Mouse (Mus musculus): ENCODE data around the gene Pold1. TPM values are rescaled to one million over a fixed set of nuclear protein-coding genes. Genes with fewer than 3 reads are reported as not detected.

Gene Pold1
- 74.7 and 75.2 TPM in 2 replicates for polyA plus RNA-seq (2014; fragmentation: Nextera tagmentation; extraction: Ambion mirVana)

DNA sequence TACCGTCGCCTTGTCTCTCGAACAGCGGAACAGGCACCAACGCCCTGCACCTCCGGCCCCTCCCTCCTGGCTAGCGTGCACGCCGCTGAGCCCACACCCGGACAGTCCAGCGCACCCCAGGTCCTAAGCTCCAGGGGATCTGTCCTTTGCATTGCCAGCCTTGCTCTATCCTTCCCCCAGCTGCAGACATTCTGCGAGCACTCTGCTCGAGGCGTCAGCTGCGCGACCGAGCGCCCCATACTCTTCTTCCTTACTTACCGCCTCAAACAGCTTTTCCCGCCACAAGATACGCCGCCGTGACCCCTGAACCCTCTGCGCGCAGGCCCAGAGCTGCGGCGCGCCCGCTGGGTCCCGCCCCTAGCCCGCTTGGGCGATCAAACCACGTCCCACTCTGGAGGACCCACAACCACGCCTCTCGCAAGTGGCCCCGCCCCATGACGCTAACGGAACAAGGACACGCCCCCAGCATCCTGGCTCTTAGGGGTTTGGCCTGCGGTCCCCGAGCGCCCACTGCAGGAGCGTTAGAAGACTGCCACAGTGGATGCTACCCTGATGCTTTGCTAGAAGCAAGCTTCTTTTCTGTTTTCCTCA, at the start of gene Pold1:
Gene Pold1 (minus strand): TSS at position 353 of the 591 bp plus-strand sequence.
- under 1% methylated on average over 43 of the region's 43 CpGs for WGBS
- peak within 1 kb of the TSS; percentile 53 for H3K4me3 ChIP-seq (ENCODE audit: low read depth, low read length)
- no peaks in the 10 kb centered on the region for H3K9me3 ChIP-seq (ENCODE audit: control insufficient read depth, low read length)

DNA sequence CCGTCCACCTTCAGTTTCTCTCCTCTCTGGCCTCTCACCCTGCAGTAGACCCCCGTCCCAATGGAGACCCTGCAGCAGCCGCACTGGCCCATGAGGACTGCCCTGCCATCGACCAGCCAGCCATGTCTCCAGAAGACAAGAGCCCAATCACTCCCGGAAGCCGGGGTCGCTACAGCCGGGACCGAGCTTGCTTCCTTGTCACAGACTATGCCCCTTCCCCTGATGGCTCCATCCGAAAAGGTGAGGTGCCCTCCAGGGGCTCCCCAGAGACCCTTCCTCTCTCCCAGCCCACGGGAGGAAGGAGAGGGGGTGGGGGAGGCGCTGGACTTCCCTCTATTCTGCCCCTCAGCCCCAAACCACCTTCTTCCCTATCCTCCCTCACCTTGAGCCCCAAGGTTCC, 49.7 kb upstream of the Pold1 start:
- no peak overlapping the region for H3K4me3 ChIP-seq (ENCODE audit: low read depth, low read length)
- H3K9me3 ChIP-seq (ENCODE audit: control insufficient read depth, low read length) = no peaks in the 10 kb centered on the region
- no peaks in the 10 kb centered on the region for H3K36me3 ChIP-seq (ENCODE audit: control insufficient read depth, insufficient read depth, low read length)
- H3K27ac ChIP-seq (ENCODE audit: low read depth) = no peak overlapping the region
- WGBS = 80% methylated on average over 11 of the region's 12 CpGs
- DNase-seq (ENCODE audit: low spot score) (no peak), ATAC-seq (replicated peaks; ENCODE audit: low FRiP score, low TSS enrichment, low read depth) (no peak)
- H3K9ac ChIP-seq (ENCODE audit: low read length) = no peak overlapping the region
- no peak overlapping the region for H3K4me2 ChIP-seq (ENCODE audit: low read length)
- H3K4me1 ChIP-seq (replicated peaks; ENCODE audit: control insufficient read depth, insufficient read depth, low read length) = no peaks in the 10 kb centered on the region; the same call in 1 of the 2 replicates
- peaks cover 31% of the 10 kb centered on the region for H3K27me3 ChIP-seq (replicated peaks; ENCODE audit: control insufficient read depth, insufficient read depth, low read length)

More for the DNA sequence above, at the start of gene Pold1:
- Histone ChIP-seq H3K9ac (ENCODE audit: low read length) (peak within 1 kb of the TSS; percentile 61), H3K27ac (ENCODE audit: low read depth) (peak within 1 kb of the TSS; percentile 69; the same call in 1 of the 2 replicates), H3K36me3 (ENCODE audit: control insufficient read depth, insufficient read depth, low read length) (peaks cover 30% of the 10 kb centered on the region), H3K4me2 (ENCODE audit: low read length) (peak within 1 kb of the TSS; percentile 64), H3K27me3 (replicated peaks; ENCODE audit: control insufficient read depth, insufficient read depth, low read length) (no peaks in the 10 kb centered on the region), H3K4me1 (replicated peaks; ENCODE audit: control insufficient read depth, insufficient read depth, low read length) (peaks cover 18% of the 10 kb centered on the region)
- DNase-seq (ENCODE audit: low spot score) (peak; percentile 100), ATAC-seq (replicated peaks; ENCODE audit: low FRiP score, low TSS enrichment, low read depth) (peak; percentile 93)

DNA sequence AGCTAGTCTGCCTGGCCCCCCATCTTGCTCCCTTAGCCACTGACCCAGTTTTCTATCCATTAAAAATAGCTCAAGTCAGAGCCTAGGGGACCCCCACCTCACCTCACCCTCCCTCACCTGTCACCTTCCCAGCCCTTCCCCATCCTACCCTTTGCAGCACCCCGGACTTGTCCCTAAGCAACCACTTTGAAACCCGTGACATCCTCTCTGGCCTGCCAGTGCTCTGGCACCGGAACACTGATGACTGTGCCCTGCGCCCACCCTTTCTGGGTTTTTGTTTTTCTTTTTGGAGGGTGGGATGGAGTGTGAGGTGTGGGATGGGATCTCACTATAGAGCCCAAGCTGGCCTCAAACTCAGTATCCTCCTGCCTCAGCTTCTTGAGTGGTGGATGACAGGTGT, 49.0 kb upstream of the Pold1 start:
- H3K4me2 ChIP-seq (ENCODE audit: low read length) = no peak overlapping the region
- WGBS = 91% methylated on average over 4 of the region's 4 CpGs

DNA sequence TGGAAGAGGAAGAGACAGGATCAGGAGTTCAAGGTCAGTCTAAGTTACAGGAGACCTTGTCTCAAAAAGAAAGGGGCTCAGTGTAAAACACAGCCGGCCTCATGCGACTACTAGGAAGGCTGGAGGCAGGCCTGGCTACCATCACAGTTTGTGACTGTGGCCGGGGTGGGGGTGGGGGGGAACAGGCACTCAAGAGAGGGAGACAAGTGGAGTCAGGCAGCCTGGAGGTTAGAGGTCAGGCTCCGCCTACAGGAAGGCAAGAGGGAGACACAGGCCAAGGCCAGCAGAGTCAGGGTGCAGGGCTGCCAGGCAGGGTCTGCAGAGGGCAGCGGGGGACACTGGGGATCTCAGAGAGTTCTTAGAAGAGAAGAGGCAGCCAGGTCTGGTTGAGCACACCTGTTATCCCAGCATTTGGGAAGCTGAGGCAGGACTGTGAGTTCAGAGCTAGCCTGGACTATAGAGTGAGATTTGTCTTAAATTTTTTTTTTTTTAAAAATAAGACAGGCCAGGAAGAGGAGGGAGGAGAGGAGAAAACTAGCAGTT, 48.4 kb upstream of the Pold1 start:
- H3K36me3 ChIP-seq (ENCODE audit: control insufficient read depth, insufficient read depth, low read length) = no peaks in the 10 kb centered on the region
- ATAC-seq (replicated peaks; ENCODE audit: low FRiP score, low TSS enrichment, low read depth) (no peak), DNase-seq (ENCODE audit: low spot score) (no peak)
- H3K9me3 ChIP-seq (ENCODE audit: control insufficient read depth, low read length) = no peaks in the 10 kb centered on the region
- no peak overlapping the region for H3K4me2 ChIP-seq (ENCODE audit: low read length)
- no peak overlapping the region for H3K27ac ChIP-seq (ENCODE audit: low read depth)
- H3K9ac ChIP-seq (ENCODE audit: low read length) = no peak overlapping the region
- H3K4me1 ChIP-seq (replicated peaks; ENCODE audit: control insufficient read depth, insufficient read depth, low read length) = no peaks in the 10 kb centered on the region; the same call in 1 of the 2 replicates
- peaks cover 31% of the 10 kb centered on the region for H3K27me3 ChIP-seq (replicated peaks; ENCODE audit: control insufficient read depth, insufficient read depth, low read length)
- no peak overlapping the region for H3K4me3 ChIP-seq (ENCODE audit: low read depth, low read length)
- 26% methylated on average over 5 of the region's 5 CpGs for WGBS

More for the DNA sequence above, 49.0 kb upstream of the Pold1 start:
- Histone ChIP-seq H3K4me3 (ENCODE audit: low read depth, low read length) (no peak overlapping the region), H3K9ac (ENCODE audit: low read length) (no peak overlapping the region), H3K27me3 (replicated peaks; ENCODE audit: control insufficient read depth, insufficient read depth, low read length) (peaks cover 31% of the 10 kb centered on the region), H3K27ac (ENCODE audit: low read depth) (no peak overlapping the region), H3K36me3 (ENCODE audit: control insufficient read depth, insufficient read depth, low read length) (no peaks in the 10 kb centered on the region), H3K9me3 (ENCODE audit: control insufficient read depth, low read length) (no peaks in the 10 kb centered on the region), H3K4me1 (replicated peaks; ENCODE audit: control insufficient read depth, insufficient read depth, low read length) (no peaks in the 10 kb centered on the region; the same call in 1 of the 2 replicates)
- no peak for DNase-seq (ENCODE audit: low spot score)
- ATAC-seq (replicated peaks; ENCODE audit: low FRiP score, low TSS enrichment, low read depth) = no peak

DNA sequence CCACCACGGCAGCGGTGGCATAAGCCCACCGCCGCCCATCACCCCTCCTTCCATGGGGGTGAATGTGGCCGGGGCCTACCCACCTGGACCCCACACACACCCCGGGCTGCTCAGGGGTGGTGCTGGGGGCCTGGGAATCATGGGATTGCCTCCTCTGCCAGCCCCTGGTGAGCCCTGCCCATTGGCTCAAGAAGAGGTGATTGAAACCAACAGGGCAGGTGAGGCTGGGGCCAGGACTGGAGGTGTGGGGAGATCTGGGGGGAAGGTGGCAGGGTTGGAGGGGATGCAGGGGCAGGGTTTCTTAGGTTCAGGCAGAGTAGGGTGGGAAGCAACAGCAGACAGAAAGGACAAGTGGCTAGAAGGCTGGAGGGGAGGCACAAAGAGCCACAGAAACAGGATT, 47.4 kb upstream of the Pold1 start:
- no peak for ATAC-seq (replicated peaks; ENCODE audit: low FRiP score, low TSS enrichment, low read depth)
- Histone ChIP-seq H3K9me3 (ENCODE audit: control insufficient read depth, low read length) (no peaks in the 10 kb centered on the region), H3K4me3 (ENCODE audit: low read depth, low read length) (no peak overlapping the region), H3K27ac (ENCODE audit: low read depth) (no peak overlapping the region), H3K4me2 (ENCODE audit: low read length) (no peak overlapping the region), H3K27me3 (replicated peaks; ENCODE audit: control insufficient read depth, insufficient read depth, low read length) (peaks cover 31% of the 10 kb centered on the region), H3K9ac (ENCODE audit: low read length) (no peak overlapping the region), H3K4me1 (replicated peaks; ENCODE audit: control insufficient read depth, insufficient read depth, low read length) (peaks cover 4% of the 10 kb centered on the region; the same call in 1 of the 2 replicates), H3K36me3 (ENCODE audit: control insufficient read depth, insufficient read depth, low read length) (no peaks in the 10 kb centered on the region)
- no peak for DNase-seq (ENCODE audit: low spot score)
- WGBS = 93% methylated on average over 6 of the region's 6 CpGs

DNA sequence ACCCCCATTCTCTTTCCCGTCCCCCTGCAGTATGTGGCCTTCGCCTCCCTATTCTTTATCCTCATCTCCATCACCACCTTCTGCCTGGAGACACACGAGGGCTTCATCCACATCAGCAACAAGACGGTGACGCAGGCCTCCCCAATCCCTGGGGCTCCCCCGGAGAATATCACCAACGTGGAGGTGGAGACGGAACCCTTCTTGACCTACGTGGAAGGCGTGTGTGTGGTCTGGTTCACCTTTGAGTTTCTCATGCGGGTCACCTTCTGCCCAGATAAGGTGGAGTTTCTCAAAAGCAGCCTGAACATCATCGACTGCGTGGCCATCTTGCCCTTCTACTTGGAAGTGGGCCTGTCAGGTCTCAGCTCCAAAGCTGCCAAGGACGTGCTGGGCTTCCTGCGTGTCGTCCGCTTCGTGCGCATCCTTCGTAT, 46.5 kb upstream of the Pold1 start:
- Histone ChIP-seq H3K4me3 (ENCODE audit: low read depth, low read length) (no peak overlapping the region), H3K27me3 (replicated peaks; ENCODE audit: control insufficient read depth, insufficient read depth, low read length) (peaks cover 34% of the 10 kb centered on the region), H3K9ac (ENCODE audit: low read length) (no peak overlapping the region), H3K36me3 (ENCODE audit: control insufficient read depth, insufficient read depth, low read length) (no peaks in the 10 kb centered on the region), H3K4me2 (ENCODE audit: low read length) (no peak overlapping the region), H3K4me1 (replicated peaks; ENCODE audit: control insufficient read depth, insufficient read depth, low read length) (peaks cover 6% of the 10 kb centered on the region; the same call in 1 of the 2 replicates), H3K9me3 (ENCODE audit: control insufficient read depth, low read length) (no peaks in the 10 kb centered on the region), H3K27ac (ENCODE audit: low read depth) (no peak overlapping the region)
- DNase-seq (ENCODE audit: low spot score) = no peak
- WGBS = 90% methylated on average over 20 of the region's 20 CpGs
- ATAC-seq (replicated peaks; ENCODE audit: low FRiP score, low TSS enrichment, low read depth) = no peak

DNA sequence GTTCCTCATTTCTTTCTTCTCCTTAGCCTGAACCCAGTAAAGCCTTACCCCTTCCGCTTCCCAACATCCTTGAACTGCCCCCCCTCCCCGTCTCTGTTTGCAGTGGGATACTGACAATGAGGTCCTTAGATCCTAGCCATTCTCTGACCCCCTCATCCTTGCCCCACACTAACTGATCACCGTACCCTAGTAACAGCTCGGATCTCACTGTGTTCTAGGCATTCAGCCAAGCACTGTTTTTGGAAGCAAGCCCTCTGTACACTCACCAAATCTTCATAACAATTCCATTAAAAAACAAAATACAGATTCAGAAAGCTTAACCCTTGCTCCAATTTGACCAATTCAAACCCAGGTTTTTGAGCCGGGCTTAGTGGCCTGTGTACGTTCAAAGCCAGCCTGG, 45.6 kb upstream of the Pold1 start:
- H3K27ac ChIP-seq (ENCODE audit: low read depth) = no peak overlapping the region
- peaks cover 7% of the 10 kb centered on the region; the same call in 1 of the 2 replicates for H3K4me1 ChIP-seq (replicated peaks; ENCODE audit: control insufficient read depth, insufficient read depth, low read length)
- ATAC-seq (replicated peaks; ENCODE audit: low FRiP score, low TSS enrichment, low read depth) = no peak
- no peak for DNase-seq (ENCODE audit: low spot score)
- peaks cover 43% of the 10 kb centered on the region for H3K27me3 ChIP-seq (replicated peaks; ENCODE audit: control insufficient read depth, insufficient read depth, low read length)
- H3K9ac ChIP-seq (ENCODE audit: low read length) = no peak overlapping the region
- no peaks in the 10 kb centered on the region for H3K9me3 ChIP-seq (ENCODE audit: control insufficient read depth, low read length)
- no peak overlapping the region for H3K4me2 ChIP-seq (ENCODE audit: low read length)
- no peak overlapping the region for H3K4me3 ChIP-seq (ENCODE audit: low read depth, low read length)
- WGBS = 61% methylated on average over 6 of the region's 6 CpGs
- H3K36me3 ChIP-seq (ENCODE audit: control insufficient read depth, insufficient read depth, low read length) = no peaks in the 10 kb centered on the region

DNA sequence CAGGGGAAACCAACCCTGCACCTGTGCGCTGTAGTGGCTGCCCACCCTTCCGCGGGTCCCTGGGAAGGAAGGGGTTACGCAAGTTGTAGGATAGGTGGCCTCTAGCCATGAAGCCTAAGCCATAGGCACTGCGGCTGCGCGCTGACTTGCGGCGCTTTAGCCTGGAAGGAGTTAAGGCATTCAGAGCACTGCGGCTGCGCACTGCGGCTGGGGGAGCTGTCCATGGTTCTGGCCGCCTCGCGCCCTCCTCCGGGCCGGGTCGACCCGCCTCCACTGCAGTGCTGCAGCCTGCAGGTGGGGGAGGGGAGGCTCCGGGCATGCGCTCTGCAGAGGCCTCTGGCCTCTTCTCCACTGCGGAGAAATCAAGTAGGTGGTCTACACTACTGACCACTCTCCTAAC, 45.1 kb upstream of the Pold1 start:
- H3K4me2 ChIP-seq (ENCODE audit: low read length) = peak overlapping the region; percentile 11; the same call in 1 of the 2 replicates
- H3K36me3 ChIP-seq (ENCODE audit: control insufficient read depth, insufficient read depth, low read length) = no peaks in the 10 kb centered on the region
- no peaks in the 10 kb centered on the region for H3K9me3 ChIP-seq (ENCODE audit: control insufficient read depth, low read length)
- ATAC-seq (replicated peaks; ENCODE audit: low FRiP score, low TSS enrichment, low read depth) = peak; percentile 18; the same call in 1 of the 2 replicates
- no peak overlapping the region for H3K27ac ChIP-seq (ENCODE audit: low read depth)
- H3K9ac ChIP-seq (ENCODE audit: low read length) = no peak overlapping the region
- under 1% methylated on average over 22 of the region's 22 CpGs for WGBS
- peaks cover 47% of the 10 kb centered on the region for H3K27me3 ChIP-seq (replicated peaks; ENCODE audit: control insufficient read depth, insufficient read depth, low read length)
- H3K4me1 ChIP-seq (replicated peaks; ENCODE audit: control insufficient read depth, insufficient read depth, low read length) = peaks cover 13% of the 10 kb centered on the region
- DNase-seq (ENCODE audit: low spot score) = peak; percentile 95
- no peak overlapping the region for H3K4me3 ChIP-seq (ENCODE audit: low read depth, low read length)

DNA sequence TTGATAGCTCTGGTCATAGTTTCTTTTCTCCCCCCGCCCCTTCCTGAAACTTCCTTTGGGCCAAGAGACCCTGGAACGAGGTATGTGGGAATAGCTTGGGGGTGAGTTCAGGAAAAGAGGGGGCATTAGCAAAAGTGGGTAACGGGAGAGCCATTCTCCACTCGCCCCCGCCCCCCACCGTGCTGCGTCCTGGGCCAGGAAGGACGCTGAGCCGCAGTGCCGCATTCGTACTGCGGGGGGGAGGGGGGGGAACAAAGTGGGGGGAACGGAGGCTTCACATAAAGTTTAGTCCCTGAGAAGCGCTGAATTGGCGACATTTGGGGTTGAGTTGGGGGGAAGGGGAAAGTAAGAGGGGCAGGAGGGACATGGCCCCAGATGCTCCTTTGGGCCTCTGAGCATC, 44.4 kb upstream of the Pold1 start:
- Histone ChIP-seq H3K36me3 (ENCODE audit: control insufficient read depth, insufficient read depth, low read length) (no peaks in the 10 kb centered on the region), H3K27me3 (replicated peaks; ENCODE audit: control insufficient read depth, insufficient read depth, low read length) (peaks cover 54% of the 10 kb centered on the region), H3K9ac (ENCODE audit: low read length) (no peak overlapping the region), H3K4me1 (replicated peaks; ENCODE audit: control insufficient read depth, insufficient read depth, low read length) (peaks cover 15% of the 10 kb centered on the region), H3K4me2 (ENCODE audit: low read length) (no peak overlapping the region), H3K9me3 (ENCODE audit: control insufficient read depth, low read length) (no peaks in the 10 kb centered on the region), H3K4me3 (ENCODE audit: low read depth, low read length) (no peak overlapping the region), H3K27ac (ENCODE audit: low read depth) (no peak overlapping the region)
- 5% methylated on average over 15 of the region's 15 CpGs for WGBS
- ATAC-seq (replicated peaks; ENCODE audit: low FRiP score, low TSS enrichment, low read depth) = no peak
- DNase-seq (ENCODE audit: low spot score) = no peak

Measured in intestine, embryonic 14.5 days (tissue).